Mouse (Mus musculus) embryo, embryonic 10.5 days (tissue): Measurements from ENCODE around the gene Mlxip.

ENCODE experiments used
- DNase-seq: peaks from one replicate; pipeline ENCODE4 v3.0.0-alpha.2; 2015; ENCODE audit warnings: low spot score

The Mlxip gene

DNA sequence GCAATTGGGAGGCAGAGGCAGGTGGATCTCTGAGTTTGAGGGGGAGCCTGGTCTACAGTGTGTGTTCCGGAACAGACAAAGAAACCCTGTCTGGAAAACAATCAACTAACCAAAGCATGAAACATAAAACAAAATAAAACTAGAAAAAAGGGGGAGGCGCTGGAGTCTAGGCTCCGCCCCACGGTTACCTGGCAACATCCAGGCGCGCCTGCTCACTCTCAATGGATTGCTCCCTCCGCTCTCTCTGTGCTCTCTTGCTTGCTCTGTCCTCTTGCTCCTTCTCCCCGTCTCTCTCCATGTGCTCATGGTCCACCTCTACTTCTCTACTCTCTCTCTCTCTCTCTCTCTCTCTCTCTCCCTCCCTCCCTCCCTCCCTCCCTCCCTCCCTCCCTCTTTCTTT, 11.9 kb upstream of the Mlxip start:
- DNase-seq = no peak

DNA sequence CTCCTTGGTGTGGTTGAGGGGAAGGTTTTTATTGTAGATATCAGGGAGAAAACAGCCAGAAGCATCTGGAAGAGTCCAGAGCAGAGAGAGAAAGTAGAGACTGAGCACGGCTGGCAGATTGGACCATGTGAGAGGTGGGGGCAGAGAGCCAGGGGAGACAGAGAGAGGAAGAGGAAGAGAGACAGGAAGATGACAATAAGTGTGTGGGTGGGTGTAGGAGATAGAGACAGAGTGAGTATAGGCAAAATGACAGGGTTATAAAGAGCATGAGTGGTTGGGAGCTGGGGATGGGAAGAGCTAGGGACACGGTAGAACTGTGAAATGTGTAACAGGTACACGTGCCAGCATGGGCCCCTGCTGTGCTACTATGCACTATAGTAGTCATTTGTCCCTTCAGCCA, 6.1 kb upstream of the Mlxip start:
- DNase-seq = no peak

DNA sequence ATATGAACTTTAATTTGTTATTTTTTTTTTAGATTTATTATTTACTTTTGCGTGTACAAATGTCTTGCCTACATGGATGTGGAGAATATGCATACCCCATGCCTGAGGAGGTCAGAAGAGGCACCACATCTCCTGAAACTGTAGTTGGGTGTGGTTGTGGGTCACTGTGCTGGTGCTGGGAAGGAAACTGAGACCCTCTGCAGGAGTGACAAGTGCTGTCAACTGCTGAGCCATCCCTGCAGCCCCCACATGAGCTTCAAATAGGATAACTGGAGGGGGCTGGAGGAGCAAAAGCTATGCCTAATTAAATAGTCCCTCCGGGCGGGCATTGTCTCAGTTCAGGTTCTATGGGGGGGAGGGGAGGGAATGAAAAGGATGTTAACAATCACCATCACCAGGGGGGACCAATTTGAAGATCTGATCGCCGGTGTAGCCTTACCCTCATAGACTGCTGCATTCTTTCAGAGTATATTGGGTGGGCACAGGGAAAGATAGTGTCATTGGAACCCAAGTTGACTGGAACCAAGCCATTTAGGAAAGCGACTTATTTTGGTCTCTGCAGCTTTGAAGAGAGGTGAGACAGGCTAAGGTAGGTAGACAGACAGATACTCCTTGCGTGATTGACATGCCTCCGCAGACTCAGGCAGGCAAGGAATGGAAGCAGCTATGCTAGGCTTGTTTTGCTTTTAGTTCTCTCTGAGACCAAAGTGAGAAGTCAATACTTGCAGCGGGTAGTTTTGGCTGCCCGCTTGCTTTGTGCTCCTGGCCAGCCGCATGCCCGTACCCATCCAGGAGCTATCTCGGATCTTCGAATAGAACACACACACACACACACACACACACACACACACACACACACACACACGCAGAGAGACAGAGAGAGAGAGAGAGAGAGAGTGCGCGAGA, 3.8 kb upstream of the Mlxip start:
- DNase-seq = no peak

DNA sequence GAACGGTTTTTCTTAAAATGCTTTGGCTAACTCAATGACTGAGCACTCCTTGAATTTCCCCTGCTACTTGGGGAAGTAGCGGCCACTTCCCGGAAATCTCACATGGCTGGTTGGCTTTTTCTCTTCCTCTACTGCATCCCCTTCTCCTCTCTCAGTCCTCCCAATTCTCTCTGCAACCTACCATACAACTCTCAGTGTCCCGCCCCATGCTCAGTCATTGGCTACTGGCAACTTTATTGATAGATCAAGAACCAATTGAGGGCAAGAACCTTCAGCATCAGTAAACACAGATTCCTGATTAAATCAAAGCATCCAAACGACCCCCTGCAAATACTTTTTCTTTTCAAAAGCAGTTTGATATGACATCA, 3.2 kb upstream of the Mlxip start:
- DNase-seq = peak; percentile 84

DNA sequence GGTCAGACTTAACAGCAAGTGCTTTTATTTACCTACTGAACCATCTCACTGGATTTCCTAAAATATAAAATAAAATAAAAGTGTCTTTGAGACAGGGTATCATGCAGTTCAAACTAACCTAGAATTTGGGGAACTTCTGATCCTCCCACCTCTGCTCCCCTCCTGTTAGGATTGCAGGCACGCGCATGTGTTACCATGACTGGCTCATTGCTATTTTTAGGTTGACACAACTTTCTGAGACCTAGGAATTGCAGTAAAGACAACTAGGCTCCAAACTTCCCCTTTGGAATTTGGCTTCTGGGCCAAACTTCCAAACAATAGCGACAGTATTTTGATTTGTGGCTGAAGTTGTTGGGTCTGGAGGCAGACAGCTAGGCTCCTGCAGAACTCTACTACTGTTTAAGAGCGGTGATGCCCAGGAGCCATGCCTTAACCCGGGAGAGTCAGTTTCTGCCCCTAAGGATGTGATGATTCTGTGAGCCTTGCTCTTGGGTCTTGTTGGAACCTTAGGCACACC, 754 bp upstream of the Mlxip start:
- no peak for DNase-seq

DNA sequence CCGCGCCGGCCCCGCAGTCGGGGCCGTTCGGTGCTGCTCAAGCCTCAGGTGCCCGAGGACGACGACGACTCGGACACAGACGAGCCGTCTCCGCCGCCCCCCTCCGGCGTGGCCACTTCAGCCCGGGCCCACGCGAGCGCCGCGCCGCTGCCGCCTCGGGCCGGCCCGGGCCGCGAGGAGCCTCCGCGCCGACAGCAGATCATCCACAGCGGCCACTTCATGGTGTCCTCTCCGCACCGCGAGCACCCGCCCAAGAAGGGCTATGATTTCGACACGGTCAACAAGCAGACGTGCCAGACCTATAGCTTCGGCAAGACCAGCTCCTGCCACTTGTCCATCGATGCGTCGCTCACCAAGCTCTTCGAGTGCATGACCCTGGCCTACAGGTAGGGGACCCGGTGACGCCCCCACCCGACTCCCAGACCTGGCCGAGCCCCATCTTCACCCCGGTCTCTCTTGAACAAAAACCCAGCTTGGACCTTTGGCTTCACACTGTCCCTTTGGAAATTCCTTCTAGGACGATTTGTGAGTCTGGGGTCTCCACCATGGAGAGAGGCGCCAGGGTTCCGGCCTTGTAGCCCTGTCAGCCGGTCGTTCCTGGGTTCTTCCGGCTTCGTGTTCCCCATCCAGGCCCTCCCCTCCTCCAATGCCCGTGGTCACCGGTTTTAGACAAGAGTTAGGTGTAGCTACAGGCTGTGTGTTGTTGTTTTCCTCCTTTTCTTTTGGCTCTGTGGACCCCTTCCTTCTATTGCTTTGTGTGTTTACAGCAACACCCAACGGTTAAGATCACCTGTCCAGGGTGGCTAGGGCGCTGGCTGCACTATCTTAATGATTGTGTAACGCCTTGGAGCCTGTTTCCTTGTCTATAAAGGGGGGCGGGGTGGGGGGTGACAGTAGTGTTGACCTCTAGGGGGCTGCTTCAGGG, 621 bp downstream of the Mlxip start:
- DNase-seq = peak; percentile 56

DNA sequence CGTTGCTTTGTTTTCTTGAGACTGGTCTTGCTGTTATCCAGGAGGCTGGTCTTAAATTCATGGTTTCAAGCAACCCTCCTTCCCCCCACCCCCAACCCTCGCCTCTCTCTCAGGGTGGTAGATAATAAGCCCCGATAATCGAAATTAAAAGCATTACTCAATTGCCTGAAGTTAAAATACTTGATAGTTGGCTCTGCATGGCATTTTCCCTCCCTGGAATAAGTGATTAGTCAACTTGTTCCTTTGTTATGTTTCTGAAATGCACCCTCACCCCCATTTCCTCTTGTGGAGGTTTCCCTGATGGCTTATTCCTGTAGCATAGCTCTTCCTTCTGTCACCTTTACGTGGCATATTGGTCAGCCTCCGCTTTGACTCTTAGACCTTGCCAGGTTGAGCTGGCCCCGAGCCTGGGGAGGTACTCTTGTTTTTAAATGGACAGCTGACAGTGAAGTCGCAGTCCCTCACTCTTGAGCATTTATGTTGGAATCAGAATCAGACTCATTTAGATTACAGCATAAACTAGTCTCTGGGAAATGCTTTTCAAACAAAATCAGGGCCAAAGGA, 2.4 kb downstream of the Mlxip start:
- DNase-seq = no peak

DNA sequence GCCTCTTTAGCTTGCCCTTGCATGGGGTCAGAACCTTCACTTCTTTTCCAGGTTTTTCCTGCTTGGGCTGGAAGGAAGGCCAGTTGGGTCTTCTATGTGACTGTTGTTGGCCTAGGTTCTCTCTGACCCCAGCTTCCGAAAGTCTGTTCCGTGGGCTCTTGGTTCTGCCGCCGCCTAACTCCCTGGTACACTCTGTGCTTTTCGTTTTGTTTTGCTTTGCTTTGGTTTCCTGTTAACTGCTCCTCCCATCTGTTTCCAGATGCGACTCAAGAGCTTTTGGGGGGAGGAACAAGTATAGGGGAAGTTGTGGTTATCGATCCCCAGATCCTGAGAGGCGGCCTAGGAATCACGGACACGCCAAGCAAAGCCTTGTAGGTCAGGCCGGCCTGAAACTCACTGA, 3.2 kb downstream of the Mlxip start:
- no peak for DNase-seq

DNA sequence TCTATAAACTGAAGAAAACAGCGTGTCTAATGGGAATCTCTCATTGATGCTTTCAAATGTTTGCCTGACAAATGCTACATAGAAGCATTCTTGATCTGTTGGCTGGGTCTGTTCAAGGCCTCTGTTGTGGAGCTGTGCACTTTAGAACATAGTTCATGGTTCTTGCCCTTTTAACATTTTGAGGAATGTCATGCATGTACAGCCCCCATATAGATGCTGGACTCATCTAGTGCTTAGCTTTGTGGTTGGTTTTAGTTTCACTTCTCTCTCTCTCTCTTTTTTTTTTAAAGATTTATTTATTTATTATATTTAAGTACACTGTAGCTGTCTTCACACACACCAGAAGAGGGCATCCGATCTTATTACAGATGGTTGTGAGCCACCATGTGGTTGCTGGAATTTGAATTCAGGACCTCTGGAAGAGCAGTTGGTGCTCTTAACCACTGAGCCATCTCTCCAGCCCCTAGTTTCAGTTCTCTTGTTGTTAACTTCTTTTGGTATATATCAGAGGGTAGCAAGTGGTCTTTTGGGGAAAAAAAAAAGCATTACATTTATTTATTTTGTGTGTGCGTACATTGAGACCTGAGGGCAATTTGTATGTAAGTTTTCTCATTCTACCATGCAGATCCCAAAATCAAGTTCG, 4.4 kb downstream of the Mlxip start:
- no peak for DNase-seq

DNA sequence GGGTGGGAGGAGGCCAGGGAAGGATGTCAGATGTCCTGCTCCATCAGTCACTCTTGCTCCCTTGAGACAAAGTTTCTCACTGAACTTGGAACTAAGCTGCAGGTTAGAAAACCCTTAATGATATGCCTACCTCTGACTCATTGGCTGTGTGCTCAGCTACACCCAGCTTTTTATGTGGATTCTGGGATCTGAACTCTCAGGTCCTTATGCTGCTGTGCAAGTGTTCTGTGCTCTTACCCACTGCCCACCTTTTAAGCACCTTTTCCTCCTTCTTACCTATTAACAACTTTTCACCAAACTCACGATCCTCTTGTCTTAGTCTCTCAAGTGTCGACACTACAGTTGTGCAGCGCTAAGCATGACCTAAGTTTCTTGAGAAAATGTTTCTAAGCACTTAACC, 9.9 kb downstream of the Mlxip start:
- DNase-seq = no peak

DNA sequence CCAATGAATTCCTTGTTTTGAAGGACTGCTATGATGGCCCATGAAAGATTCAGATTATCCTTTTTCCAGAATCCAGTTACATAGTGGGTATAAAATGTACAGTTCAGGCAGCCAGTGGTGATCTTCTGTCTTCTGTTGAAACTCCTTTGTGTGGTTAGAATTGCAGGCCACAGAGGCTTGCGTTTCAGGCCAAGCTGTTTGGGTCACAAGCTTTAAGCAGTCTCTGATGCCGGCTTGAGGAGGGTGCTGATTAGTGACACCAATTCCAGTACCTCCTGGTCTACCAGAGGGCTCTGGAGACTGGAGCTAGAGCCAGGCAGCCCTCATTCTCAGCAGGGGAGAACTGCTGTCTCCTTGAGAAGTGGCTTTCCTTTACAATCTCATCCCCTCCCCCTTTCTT, 12.4 kb downstream of the Mlxip start:
- no peak for DNase-seq

DNA sequence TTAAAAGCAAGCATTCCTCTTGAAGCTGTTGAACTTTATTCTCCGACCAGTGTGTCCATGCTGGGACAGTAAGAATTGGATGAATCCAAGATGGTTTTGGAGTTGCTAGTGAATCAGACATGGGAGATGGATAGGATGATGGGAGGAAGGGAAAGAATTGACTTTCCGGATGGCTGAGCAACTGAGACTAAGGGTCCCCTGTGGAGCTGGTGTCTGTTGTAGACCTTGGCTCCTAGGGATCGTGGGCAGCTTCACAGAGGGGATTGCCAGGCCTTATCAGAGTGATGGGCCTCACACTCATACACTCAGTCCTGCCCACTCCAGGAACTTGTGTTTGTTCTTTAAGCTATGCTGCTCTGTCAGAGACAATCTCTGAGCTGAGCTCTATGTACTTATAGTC, 13.6 kb downstream of the Mlxip start:
- DNase-seq = no peak

DNA sequence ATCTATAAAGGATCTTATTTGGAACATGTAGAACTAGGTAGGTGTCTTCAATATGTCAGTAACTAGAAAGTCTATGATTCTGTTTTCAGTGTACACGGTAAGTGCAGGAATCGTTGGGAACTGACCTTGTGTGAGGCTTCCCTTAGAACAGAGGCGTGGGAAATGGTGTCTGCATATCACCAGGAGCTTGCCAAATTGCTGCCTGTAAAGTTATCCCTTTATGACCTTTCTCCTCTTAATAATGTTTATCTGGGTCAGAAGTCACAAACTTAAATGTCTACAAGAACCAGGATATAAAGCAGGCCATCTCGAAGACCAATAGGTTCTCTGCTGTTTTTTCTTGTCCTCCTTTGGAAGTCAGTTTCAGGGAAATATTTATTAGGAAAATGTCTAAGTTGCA, 17.6 kb downstream of the Mlxip start:
- DNase-seq = no peak

DNA sequence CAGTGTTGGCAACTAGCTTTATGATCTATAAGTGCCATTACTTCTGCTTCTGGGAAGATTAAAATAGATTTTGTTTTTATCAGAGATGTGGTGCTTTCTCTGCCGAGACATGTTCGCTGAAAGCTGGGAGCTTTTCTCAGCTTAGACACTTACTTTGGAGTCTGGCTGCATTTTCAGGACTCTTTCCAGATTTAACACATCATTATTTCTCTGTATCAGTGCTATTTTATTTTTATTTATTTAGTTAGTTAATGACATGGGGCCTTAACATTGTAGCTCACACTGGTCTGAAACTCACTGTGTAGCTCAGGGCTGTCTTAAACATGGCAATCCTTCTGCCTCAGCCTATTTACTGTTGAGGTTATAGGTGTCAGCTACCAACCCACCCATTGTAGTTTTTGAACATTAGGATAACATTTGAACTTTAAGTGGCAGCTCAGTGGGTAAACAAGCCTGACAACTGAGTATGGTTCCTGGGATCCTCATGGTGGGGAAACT, 19.3 kb downstream of the Mlxip start:
- no peak for DNase-seq

DNA sequence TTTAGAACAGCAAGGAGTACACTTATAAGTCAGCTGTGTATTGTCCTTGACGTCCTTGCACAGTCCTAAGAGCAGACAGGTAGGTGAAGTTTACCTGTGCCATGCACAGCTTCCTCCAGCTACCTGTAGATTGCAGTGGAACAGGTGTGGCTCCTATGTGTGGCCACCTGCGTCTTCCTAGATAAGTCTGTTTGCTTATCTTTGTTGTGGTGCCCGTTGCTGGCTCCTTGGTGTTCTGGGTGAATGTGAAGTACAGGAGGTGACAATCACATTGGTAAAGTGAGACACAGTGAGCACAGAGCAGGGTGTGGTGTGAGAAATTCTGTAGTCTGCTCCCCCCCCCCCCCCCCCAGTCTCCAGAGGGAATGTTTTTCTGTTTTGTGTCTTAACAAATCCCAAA, 21.6 kb downstream of the Mlxip start:
- DNase-seq = no peak

DNA sequence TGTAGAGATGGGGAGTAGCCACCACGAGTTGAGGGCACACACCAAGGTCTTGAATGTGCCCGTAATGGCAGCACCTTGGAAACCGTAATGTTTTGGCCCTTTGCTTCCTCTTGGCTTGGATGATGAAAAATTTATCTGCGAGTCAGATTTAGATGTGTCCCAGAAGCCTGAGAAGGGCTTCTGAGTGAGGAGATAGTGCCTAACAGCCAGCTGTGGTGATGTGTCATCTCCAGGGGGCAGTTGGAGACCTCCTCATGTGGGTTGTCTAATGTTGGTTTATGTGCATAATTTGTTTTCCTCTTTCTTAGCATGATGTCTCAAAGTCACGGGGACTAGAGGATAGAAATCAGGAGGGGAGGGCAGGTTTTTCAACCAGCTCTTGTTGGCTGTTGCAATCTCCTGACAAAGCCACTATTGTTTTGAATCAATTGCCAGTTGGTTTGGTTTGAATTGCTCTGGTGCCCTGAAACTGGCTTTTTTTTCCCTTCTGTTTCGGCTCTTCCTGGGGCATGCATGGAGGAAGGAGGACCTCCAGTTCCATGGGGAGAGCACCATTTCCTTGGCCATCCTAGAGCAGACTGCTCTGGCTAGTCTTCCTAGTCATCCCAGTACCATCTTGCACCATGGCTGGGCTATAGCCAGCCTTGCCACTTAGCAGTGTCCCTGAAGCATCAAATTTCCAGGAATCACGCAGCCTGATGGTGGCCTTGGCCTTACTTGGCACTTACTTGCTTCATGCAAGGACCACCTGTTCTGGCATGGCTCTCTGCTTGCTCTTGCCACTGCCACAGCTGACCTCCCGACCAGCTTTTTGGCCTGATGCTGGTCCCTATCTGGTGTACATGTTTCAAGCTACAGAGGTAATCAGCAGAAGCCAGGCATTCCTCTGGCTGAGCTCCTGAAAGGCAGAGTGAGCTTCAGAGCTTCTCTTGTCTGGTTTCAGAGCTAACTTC, 22.2 kb downstream of the Mlxip start:
- no peak for DNase-seq

DNA sequence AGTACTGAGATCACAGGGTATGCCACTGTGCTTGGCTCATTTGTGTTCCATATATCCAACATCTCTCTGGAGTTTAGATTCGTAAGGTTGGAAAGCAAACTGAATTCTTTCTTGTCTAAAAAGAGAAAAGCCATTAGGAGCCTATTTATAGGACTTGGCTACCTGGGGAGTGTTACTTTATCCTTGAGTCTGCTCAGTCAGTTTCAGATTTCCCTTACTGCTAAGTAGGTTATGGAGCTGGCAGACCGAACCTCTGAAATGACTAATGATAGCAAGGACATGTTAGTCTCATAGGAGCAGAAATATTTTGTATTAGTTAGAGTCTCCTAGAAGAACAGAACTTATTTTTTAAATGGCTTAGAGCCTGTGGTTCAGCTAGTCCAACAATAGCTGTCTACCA, 29.3 kb downstream of the Mlxip start:
- no peak for DNase-seq

DNA sequence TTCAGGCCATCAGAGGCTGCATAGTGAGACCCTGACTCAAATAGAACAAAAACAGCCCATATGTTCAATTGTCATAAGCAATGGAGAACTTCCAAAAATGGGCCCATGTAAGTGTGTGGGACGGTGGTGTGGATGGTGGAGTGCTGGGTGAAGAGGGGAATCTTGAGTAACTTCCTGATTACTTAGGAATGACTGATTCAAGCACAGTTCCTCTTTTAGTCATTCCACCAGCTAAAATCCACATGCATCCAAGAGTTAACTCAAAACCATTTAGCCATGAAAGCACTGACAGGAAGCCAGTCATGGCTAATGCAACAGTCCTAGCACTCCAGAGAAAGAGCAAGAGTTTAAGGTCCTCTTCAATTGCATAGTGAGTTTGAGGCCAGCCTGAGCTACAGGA, 33.0 kb downstream of the Mlxip start:
- no peak for DNase-seq

DNA sequence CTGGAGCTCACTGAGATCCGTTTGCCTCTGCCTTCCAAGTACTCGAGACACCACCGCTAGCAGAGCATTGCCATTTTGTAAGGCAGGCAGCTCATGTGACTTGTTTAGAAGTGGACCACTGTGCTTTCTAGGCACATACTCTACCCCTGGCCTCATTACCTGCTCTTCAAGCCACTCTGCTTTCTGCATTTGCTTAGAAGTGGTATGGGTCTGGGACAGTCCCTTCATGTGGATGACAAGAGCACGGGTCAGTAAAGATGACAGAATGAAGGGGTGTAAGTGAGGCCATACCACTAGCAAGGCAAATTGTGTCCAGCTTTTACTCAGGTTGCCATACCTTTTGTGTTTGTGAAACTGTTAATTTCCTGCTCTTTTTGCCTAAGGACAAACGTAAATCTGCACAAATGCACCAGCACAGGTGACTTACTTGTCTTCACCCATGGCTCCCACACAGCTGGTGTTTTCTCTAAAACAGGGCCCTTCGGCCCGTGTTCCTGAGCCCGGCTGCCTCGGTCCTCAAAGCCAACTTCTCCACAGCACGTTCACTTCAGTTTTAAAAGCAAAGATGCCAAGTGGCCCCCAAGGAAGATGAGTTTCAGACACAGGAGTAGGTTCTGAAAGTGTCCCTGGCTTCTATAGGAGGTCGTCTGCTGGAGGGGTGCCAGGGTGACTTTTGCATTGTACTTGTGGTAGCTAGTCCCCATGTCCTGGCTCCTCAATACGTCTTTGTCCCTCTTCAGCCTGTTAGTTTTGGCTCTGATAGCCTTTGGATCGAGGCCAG, 37.1 kb downstream of the Mlxip start:
- no peak for DNase-seq

DNA sequence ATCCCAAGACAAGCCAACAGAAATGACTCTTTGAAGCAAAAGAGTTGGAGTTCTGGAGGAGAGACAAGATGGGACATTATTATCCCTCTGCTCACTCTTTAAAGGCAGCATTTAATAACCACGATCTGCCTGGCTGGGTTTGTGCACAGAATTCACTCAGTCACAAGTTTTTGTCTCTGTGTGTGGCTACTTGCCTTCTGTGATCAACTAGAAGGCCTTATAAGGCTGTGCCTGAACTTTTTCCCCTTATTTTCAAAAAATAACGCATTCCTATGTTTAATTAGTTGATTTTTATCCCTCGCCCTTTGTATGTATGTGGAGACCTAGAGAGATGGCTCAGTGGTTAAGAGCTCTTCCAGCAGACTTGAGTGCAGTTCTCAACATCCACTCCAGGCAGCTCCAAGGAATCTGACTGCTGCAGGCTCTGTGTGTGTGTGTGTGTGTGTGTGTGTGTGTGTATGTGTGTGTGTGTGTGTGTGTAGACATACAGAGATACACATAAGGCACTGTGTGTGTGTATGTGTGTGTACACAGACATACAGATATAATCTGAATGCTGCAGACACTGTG, 37.8 kb downstream of the Mlxip start:
- DNase-seq = no peak
